Mouse (Mus musculus): ENCODE results near the gene Rpp25. TPM values are rescaled to one million over a fixed set of nuclear protein-coding genes. Genes with fewer than 3 reads are reported as not detected.

Rpp25 gene
- polyA plus RNA-seq (2017; shearing (Covaris generic)) = not detected

- ATAC-seq = no peak
These were observed at the start of gene Rpp25 for GRCm38 (mm10) chr9:57503622-57504380. Gene Rpp25 (plus strand): TSS chr9:57504026.

GRCm38 (mm10) chr9:57459707-57460106 is 44.1 kb upstream of the Rpp25 start:
- ATAC-seq = no peak

- no peak for ATAC-seq
These were observed 41.0 kb upstream of the Rpp25 start for GRCm38 (mm10) chr9:57462866-57463265.

GRCm38 (mm10) chr9:57466101-57466500 is 37.7 kb upstream of the Rpp25 start:
- no peak for ATAC-seq

- ATAC-seq = no peak
These were observed 36.5 kb upstream of the Rpp25 start for GRCm38 (mm10) chr9:57467271-57467771.

- peak; percentile 36 for ATAC-seq
These were observed 35.8 kb upstream of the Rpp25 start, which contains the start of gene Scamp5 for GRCm38 (mm10) chr9:57467896-57468549. Gene Scamp5 (minus strand): TSS chr9:57468060.

- ATAC-seq = no peak
These were observed 34.9 kb upstream of the Rpp25 start for GRCm38 (mm10) chr9:57468914-57469313.

GRCm38 (mm10) chr9:57485774-57486173 is 18.1 kb upstream of the Rpp25 start:
- ATAC-seq = no peak

GRCm38 (mm10) chr9:57487807-57488206 is 16.0 kb upstream of the Rpp25 start:
- ATAC-seq = no peak

- no peak for ATAC-seq
These were observed 10.3 kb upstream of the Rpp25 start for GRCm38 (mm10) chr9:57493532-57493931.

- no peak for ATAC-seq
These were observed 8.9 kb upstream of the Rpp25 start for GRCm38 (mm10) chr9:57494970-57495369.

GRCm38 (mm10) chr9:57497236-57497635 is 6.6 kb upstream of the Rpp25 start:
- no peak for ATAC-seq

GRCm38 (mm10) chr9:57498536-57498935 is 5.3 kb upstream of the Rpp25 start:
- ATAC-seq = no peak

- no peak for ATAC-seq
These were observed 2.4 kb upstream of the Rpp25 start for GRCm38 (mm10) chr9:57501452-57501851.

- no peak for ATAC-seq
These were observed 2.0 kb upstream of the Rpp25 start for GRCm38 (mm10) chr9:57501861-57502260.

GRCm38 (mm10) chr9:57502911-57503621 is 760 bp upstream of the Rpp25 start:
- ATAC-seq = no peak

- ATAC-seq = no peak
These were observed 515 bp downstream of the Rpp25 start for GRCm38 (mm10) chr9:57504381-57504700.

- ATAC-seq = no peak
These were observed 1.1 kb downstream of the Rpp25 start for GRCm38 (mm10) chr9:57504891-57505290.

- no peak for ATAC-seq
These were observed 1.9 kb downstream of the Rpp25 start for GRCm38 (mm10) chr9:57505700-57506099.

GRCm38 (mm10) chr9:57510577-57510976 is 6.8 kb downstream of the Rpp25 start:
- ATAC-seq = no peak

GRCm38 (mm10) chr9:57517113-57517512 is 13.3 kb downstream of the Rpp25 start:
- peak; percentile 30 for ATAC-seq

- peak; percentile 25 for ATAC-seq
These were observed 16.7 kb downstream of the Rpp25 start for GRCm38 (mm10) chr9:57520375-57521055.
